Comparison of ENCODE assay signal across 8 mouse cellular contexts in the genomic region with DNA sequence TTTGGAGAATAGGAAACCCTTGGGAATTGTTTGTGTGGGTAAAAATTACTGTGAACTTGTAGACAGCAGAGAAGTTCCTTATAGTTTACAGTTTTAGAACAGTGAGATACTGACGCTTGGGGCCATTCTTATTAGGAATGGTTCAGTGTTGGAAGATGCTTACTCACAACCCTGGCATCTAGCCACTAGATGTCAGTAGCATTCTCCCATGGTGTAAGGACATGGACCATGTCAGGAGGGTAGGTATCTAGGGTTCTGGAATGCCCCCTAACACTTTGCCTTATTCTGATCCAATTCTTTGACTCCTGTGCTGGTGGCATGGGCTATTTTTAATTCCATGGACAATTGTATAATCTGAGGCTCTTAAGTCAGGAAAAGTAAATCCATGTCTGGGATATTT.
DNase-seq lines count a peak whose midpoint lies in the region; ATAC-seq and TF ChIP-seq lines count a peak whose summit lies in the region.

No protein-coding gene starts in this region.

- H3K4me3 ChIP-seq in thymus, adult 2 months (ENCODE audit: control insufficient read depth, insufficient read depth, low read length), result no peak overlapping the region

- H3K36me3 ChIP-seq in thymus, adult 2 months (ENCODE audit: control insufficient read depth, insufficient read depth, low read length), result no peaks in the 10 kb centered on the region

- intact Hi-C loops in left cerebral cortex, postnatal 14 days (cut with DNase I), result loop anchor here (5.0 kb wide), 1 partner anchor 212 kb away; no protein-coding TSS in a partner anchor

- H3K27me3 ChIP-seq in thymus, adult 2 months (ENCODE audit: control insufficient read depth, insufficient read depth, low read length), result no peaks in the 10 kb centered on the region

- TF ChIP-seq POLR2A in thymus, adult 2 months (IDR thresholded peaks at IDR 0.05; ENCODE audit: control insufficient read depth, extremely low read depth, insufficient read depth, low read length, poor library complexity), result no peak

- DNase-seq in frontal cortex, postnatal 14 days (ENCODE audit: low spot score in 2 of 2), result no peak
- DNase-seq in thymus, adult 2 months, result peak; percentile 19
- no peak for DNase-seq in thymus, adult 18-20 months
- no peak for DNase-seq in right cerebral cortex, adult 2 months (ENCODE audit: low spot score in 2 of 2)
- no peak for DNase-seq in gastrocnemius, postnatal 10 days
- DNase-seq in left cerebral cortex, postnatal 14 days (ENCODE audit: low spot score in 2 of 2), result no peak

- H3K4me1 ChIP-seq in thymus, adult 2 months (replicated peaks; ENCODE audit: control insufficient read depth, insufficient read depth, low read length), result 0 out of 2 replicates have a peak, but pooled peaks cover 2% of the 10 kb centered on the region

- no peak for TF ChIP-seq CTCF in thymus, adult 2 months (IDR thresholded peaks at IDR 0.05; ENCODE audit: borderline replicate concordance, control insufficient read depth, extremely low read depth, insufficient read depth, low read length, poor library complexity)

- WGBS in thymus, adult 2 months, result 40% methylated on average over 1 of the region's 1 CpGs

- peak; percentile 50 for ATAC-seq in frontal cortex, adult (ENCODE audit: low TSS enrichment)
- ATAC-seq in inflammation-experienced regulatory T-cells, adult 6 months, result peak; percentile 58

- H3K27ac ChIP-seq in thymus, adult 2 months (ENCODE audit: control insufficient read depth, insufficient read depth, low read length), result no peak overlapping the region
